Mouse (Mus musculus) cerebellum, adult 2 months (tissue): ENCODE measurements around the gene Gpatch3. TPM values are rescaled to one million over a fixed set of nuclear protein-coding genes. Genes with fewer than 3 reads are reported as not detected.

ENCODE experiments used
- DNase-seq, 2 experiments: peaks; one replicate each; pipeline ENCODE4 v3.0.0; 2021
- H3K27ac ChIP-seq: fragments of 200-500 bp; 2 replicates; pipeline ENCODE4 v1.5.1; 2012; ENCODE audit warnings: low read length, control low read depth, inconsistent platforms; ENCODE audit not compliant: insufficient read depth
- H3K27me3 ChIP-seq: fragments of 200-500 bp; 2 replicates; pipeline ENCODE4 v1.6.1; 2012; ENCODE audit warnings: inconsistent platforms, mild to moderate bottlenecking, low read length, moderate library complexity; ENCODE audit not compliant: control insufficient read depth, insufficient read depth
- H3K4me1 ChIP-seq: fragments of 200-500 bp; 2 replicates; pipeline ENCODE4 v1.6.1; 2011; ENCODE audit warnings: low read length; ENCODE audit not compliant: control insufficient read depth, insufficient read depth
- H3K4me3 ChIP-seq: fragments of 200-500 bp; replicated peaks from 2 replicates; pipeline ENCODE3; 2011; ENCODE audit warnings: mild to moderate bottlenecking, low read depth, low read length, control low read depth; ENCODE audit not compliant: insufficient read depth
- CTCF ChIP-seq: fragments of 200-500 bp; IDR thresholded peaks from 2 replicates; pipeline ENCODE4 v1.5.1; 2011; ENCODE audit warnings: low read depth, mild to moderate bottlenecking, control low read depth, low read length, moderate library complexity, borderline replicate concordance; ENCODE audit not compliant: insufficient read depth
- POLR2A ChIP-seq: fragments of 200-500 bp; IDR thresholded peaks from 2 replicates; pipeline ENCODE4 v1.6.1; 2011; ENCODE audit warnings: low read length, control low read depth, borderline replicate concordance; ENCODE audit not compliant: insufficient read depth
- WGBS: fragments of 180-500 bp; shearing (Covaris S2); methylation state at CpG from one replicate; pipeline ENCODE4 v1.1.7; 2018; 5-methylcytosine and 5-hydroxymethylcytosine counted together
- polyA plus RNA-seq: library from polyadenylated mRNA; depleted of rRNA; stranded (reverse); fragments of >200 nt; gene quantifications from 2 replicates; pipeline ENCODE4 v1.2.3, GENCODE M21; 2012

The Gpatch3 gene
- polyA plus RNA-seq, 1 experiment: 10.2 TPM

DNA sequence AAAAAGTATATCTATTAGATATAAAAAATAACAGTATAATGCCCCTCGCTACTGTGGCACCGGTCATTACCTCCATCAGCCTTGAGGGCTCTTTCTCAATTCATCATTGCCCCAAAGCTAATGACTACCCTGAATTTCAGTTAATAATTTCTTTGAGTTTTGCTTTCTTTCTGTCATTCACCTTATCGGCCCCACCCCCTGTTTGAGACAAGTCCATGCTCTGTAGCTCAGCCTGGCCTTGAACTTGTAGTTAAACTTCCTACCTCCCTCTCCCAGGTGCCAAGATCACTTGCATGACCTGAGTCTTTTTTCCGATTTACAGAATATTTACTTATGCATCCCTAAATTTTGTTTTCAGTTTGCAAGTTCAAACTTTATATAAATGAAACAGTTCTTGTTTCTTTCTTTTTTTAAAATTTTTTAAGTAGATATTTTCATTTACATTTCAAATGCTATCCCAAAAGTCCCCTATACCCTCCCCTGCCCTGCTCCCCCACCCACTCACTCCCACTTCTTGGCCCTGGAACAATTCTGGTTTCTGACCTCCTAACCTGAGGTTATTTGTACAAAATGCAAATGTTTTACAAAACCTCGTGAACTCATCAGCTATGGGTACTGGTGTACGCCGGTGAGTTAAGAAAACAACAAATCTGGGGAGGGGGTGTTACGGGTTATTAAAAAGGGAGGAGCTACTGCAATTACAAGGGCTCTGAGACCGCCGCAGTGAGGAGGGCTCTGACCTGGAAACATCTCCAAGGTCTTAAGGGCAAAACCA is 5.1 kb upstream of the Gpatch3 start:
- no peak for TF ChIP-seq CTCF
- no peak for TF ChIP-seq POLR2A
- 74% methylated on average over 10 of the region's 10 CpGs for WGBS
- no peak for DNase-seq
- H3K27ac ChIP-seq: no peak overlapping the region
- H3K4me1 ChIP-seq: no peaks in the 10 kb centered on the region
- no peaks in the 10 kb centered on the region for H3K27me3 ChIP-seq
- no peak overlapping the region for H3K4me3 ChIP-seq

DNA sequence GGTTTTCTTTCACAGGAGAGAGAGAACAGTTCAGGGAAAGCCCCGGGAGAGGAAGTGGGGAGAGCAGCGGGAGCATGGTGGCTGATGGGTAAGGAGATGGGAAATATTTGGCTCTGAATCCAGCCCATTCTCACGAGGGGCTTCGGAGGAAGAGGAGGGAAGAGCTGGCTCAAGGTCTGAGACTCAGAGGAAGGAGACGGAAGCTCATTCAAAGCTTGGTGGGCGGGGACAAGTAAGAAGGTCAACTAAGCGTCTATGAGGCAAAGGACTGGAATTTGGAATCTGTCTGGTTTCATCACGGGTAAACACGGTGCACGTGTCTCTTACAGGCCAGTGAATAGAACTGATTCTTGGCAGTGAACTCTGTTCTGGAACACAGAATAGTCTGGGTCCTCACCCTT is 4.5 kb upstream of the Gpatch3 start:
- WGBS: 35% methylated on average over 10 of the region's 10 CpGs
- no peak overlapping the region for H3K4me3 ChIP-seq
- no peak for DNase-seq
- TF ChIP-seq CTCF: no peak
- TF ChIP-seq POLR2A: no peak
- no peak overlapping the region for H3K27ac ChIP-seq
- no peaks in the 10 kb centered on the region for H3K27me3 ChIP-seq
- no peaks in the 10 kb centered on the region for H3K4me1 ChIP-seq

DNA sequence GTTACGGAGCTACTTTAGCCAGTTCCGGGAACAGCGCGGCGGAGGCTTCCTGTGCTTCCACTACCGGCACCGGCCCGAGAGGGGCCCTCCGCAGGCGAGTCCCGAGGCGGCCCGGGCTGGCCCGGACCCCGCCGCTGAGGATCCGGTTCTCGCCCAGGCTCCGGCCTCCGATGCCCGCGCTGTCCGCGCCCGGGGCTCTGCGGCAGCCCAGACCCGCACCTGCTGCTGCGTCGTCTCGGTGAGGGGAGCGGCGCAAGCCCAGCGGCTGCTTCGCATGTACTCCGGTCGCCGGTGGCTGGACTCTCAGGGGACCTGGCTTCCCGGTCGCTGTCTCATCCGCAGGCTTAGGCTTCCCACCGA is 278 bp downstream of the Gpatch3 start:
- H3K4me1 ChIP-seq: no peaks in the 10 kb centered on the region
- peak overlapping the region; percentile 76 for H3K4me3 ChIP-seq
- no peak overlapping the region for H3K27ac ChIP-seq
- H3K27me3 ChIP-seq: no peaks in the 10 kb centered on the region
- under 1% methylated on average over 41 of the region's 41 CpGs for WGBS
- no peak for TF ChIP-seq POLR2A
- no peak for TF ChIP-seq CTCF
- no peak for DNase-seq

GRCm38 (mm10) chr4:133577983-133578382 is 3.4 kb downstream of the Gpatch3 start:
- Histone ChIP-seq H3K4me3 (no peak overlapping the region), H3K27ac (no peak overlapping the region), H3K4me1 (no peaks in the 10 kb centered on the region), H3K27me3 (no peaks in the 10 kb centered on the region)
- TF ChIP-seq CTCF: no peak
- TF ChIP-seq POLR2A: no peak
- DNase-seq: no peak
- WGBS: 32% methylated on average over 12 of the region's 12 CpGs

- TF ChIP-seq CTCF: no peak
- no peak for TF ChIP-seq POLR2A
- 61% methylated on average over 6 of the region's 6 CpGs for WGBS
These were observed 9.1 kb downstream of the Gpatch3 start for GRCm38 (mm10) chr4:133583690-133584058.

GRCm38 (mm10) chr4:133584059-133584951 is 9.8 kb downstream of the Gpatch3 start, which contains the start of gene Gpn2:
Gene Gpn2, plus strand, starts transcription at chr4:133584362.
- DNase-seq: peak; percentile 79 to 80
- H3K27me3 ChIP-seq: no peaks in the 10 kb centered on the region
- peak within 1 kb of the TSS; percentile 90 for H3K4me3 ChIP-seq
- H3K4me1 ChIP-seq: no peaks in the 10 kb centered on the region
- TF ChIP-seq CTCF (no peak), POLR2A (peak; percentile 81; the same call in 1 of the 2 replicates)
- 1% methylated on average over 65 of the region's 65 CpGs for WGBS
- peak within 1 kb of the TSS; percentile 43 for H3K27ac ChIP-seq

More at GRCm38 (mm10) chr4:133583690-133584058, 9.1 kb downstream of the Gpatch3 start:
- H3K4me3 ChIP-seq: peak overlapping the region; percentile 90
- H3K27ac ChIP-seq: peak overlapping the region; percentile 43
- DNase-seq: no peak
- H3K27me3 ChIP-seq: no peaks in the 10 kb centered on the region
- no peaks in the 10 kb centered on the region for H3K4me1 ChIP-seq

- WGBS: 25% methylated on average over 7 of the region's 7 CpGs
- Histone ChIP-seq H3K4me1 (no peaks in the 10 kb centered on the region), H3K4me3 (no peak overlapping the region), H3K27ac (no peak overlapping the region), H3K27me3 (no peaks in the 10 kb centered on the region)
- TF ChIP-seq POLR2A: no peak
- TF ChIP-seq CTCF: peak; percentile 98
- peak; percentile 54 to 73 for DNase-seq
These were observed 18.0 kb downstream of the Gpatch3 start for GRCm38 (mm10) chr4:133592570-133592969.
